Mouse (Mus musculus) CD4-positive, CD25-positive, alpha-beta regulatory T cell, adult 2 months (primary cell): ENCODE data around the gene Hsd3b4.
"Not testable (repeated sequence)": the region's sequence is repeated elsewhere in the genome, so short reads cannot be mapped to it uniquely, and the experiment has no call there.

ENCODE experiments used
- DNase-seq: peaks from one replicate; pipeline ENCODE4 v3.0.0-alpha.2; 2012; ENCODE audit warnings: low read depth, low spot score

The Hsd3b4 gene

DNA sequence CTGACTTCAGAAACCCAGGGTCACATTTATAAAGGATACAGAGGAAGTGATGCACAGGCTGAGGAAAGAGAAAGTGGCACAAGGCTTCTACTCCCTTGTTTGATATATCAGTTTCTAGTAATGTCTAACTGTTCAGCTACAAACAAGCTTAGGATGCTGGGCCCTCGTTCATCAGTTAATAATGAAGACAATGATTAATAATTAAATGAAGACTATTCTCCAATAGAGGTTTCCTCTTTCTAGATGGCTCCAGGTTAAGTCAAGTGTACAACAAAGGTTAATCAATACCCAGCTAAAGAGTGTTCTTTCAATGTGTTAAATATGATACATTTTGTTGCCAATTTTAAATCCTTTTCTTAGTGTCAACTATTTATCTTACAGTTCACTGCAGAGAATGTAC is at the start of gene Hsd3b4:
Gene Hsd3b4, minus strand, starts transcription at position 101 of the 400 bp plus-strand sequence.
- not testable (repeated sequence) for DNase-seq

DNA sequence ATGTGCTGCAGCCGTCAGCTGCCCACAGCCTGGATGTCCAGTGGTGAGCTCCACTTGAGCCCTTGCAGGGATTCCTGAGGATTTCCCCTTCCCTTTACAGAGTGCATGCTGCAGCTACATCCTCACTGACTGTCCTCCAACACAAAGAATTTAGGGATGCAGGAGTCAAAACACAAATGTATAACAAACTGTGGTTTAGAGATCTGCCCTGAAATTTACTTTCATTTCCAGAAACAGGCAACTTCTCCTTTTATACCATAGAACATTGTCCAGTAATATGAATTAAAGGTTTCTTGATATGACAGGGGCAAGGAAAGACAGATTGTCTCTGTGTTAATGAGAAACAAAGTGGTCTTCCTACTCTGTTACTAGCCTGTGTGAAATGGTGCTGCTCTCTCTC is 40.5 kb upstream of the Hsd3b4 start:
- DNase-seq: not testable (repeated sequence)

DNA sequence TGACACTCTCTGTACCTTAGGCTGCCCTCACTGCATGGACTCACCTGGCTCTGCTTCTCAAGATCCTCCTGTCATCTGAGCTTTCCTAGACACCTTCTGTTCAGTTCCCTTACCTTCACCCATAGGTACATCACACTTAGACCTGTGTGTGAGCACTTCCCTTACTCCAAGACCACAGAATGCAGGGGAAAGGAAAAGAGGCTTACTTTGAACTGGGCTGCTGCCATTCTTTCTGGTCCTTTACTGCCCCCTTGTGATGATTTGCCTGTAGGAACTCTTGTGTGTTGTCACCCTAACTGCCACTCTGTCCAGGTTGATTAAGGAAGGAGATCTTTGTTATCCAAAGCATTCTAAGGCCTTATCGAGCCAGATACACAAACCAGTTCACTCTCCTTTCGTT is 39.9 kb upstream of the Hsd3b4 start:
- DNase-seq: not testable (repeated sequence)

GRCm38 (mm10) chr3:98548495-98548894 is 38.2 kb upstream of the Hsd3b4 start:
- not testable (repeated sequence) for DNase-seq

DNA sequence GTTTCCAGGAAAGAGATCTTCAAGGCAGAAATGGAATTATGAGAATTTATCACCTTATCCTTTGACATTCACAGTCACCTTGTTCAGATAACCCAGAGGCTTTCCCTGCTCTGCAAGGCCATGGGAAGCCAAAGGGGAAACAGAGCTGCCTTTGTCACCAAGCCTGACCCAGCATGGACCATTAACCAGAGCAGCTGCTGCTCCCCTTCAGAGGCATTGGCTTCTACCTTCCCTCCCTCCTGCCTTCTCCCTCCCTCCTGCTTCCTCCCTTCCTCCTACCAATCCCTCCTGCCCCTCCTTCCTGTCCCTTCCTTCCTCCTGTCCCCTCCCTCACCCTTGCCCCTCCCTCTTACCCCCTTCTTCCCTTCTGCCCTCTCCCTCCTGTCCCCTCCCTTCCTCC is 37.3 kb upstream of the Hsd3b4 start:
- DNase-seq: not testable (repeated sequence)

GRCm38 (mm10) chr3:98524978-98525377 is 14.7 kb upstream of the Hsd3b4 start:
- DNase-seq: not testable (repeated sequence)

- DNase-seq: not testable (repeated sequence)
Observed at GRCm38 (mm10) chr3:98524552-98524951, 14.2 kb upstream of the Hsd3b4 start.

- not testable (repeated sequence) for DNase-seq
Observed at GRCm38 (mm10) chr3:98522779-98523178, 12.5 kb upstream of the Hsd3b4 start.

GRCm38 (mm10) chr3:98507229-98507628 is 3.1 kb downstream of the Hsd3b4 start:
- not testable (repeated sequence) for DNase-seq

GRCm38 (mm10) chr3:98497401-98497800 is 12.9 kb downstream of the Hsd3b4 start:
- not testable (repeated sequence) for DNase-seq

DNA sequence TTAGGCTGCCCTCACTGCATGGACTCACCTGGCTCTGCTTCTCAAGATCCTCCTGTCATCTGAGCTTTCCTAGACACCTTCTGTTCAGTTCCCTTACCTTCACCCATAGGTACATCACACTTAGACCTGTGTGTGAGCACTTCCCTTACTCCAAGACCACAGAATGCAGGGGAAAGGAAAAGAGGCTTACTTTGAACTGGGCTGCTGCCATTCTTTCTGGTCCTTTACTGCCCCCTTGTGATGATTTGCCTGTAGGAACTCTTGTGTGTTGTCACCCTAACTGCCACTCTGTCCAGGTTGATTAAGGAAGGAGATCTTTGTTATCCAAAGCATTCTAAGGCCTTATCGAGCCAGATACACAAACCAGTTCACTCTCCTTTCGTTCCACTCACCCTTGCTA is 13.6 kb downstream of the Hsd3b4 start:
- not testable (repeated sequence) for DNase-seq

GRCm38 (mm10) chr3:98495055-98495454 is 15.3 kb downstream of the Hsd3b4 start:
- DNase-seq: not testable (repeated sequence)

GRCm38 (mm10) chr3:98494184-98494583 is 16.1 kb downstream of the Hsd3b4 start:
- not testable (repeated sequence) for DNase-seq

GRCm38 (mm10) chr3:98471499-98471898 is 38.8 kb downstream of the Hsd3b4 start:
- not testable (repeated sequence) for DNase-seq

- DNase-seq: not testable (repeated sequence)
Observed at GRCm38 (mm10) chr3:98471057-98471456, 39.3 kb downstream of the Hsd3b4 start.

- DNase-seq: not testable (repeated sequence)
Observed at GRCm38 (mm10) chr3:98469323-98469722, 41.0 kb downstream of the Hsd3b4 start.

DNA sequence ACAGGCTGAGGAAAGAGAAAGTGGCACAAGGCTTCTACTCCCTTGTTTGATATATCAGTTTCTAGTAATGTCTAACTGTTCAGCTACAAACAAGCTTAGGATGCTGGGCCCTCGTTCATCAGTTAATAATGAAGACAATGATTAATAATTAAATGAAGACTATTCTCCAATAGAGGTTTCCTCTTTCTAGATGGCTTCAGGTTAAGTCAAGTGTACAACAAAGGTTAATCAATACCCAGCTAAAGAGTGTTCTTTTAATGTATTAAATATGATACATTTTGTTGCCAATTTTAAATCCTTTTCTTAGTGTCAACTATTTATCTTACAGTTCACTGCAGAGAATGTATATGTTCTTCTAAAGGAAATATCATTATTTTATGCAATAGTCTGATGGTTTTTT is 53.3 kb downstream of the Hsd3b4 start, which contains the start of gene Gm4450:
Gene Gm4450, minus strand, starts transcription at position 101 of the 400 bp plus-strand sequence.
- DNase-seq: not testable (repeated sequence)

DNA sequence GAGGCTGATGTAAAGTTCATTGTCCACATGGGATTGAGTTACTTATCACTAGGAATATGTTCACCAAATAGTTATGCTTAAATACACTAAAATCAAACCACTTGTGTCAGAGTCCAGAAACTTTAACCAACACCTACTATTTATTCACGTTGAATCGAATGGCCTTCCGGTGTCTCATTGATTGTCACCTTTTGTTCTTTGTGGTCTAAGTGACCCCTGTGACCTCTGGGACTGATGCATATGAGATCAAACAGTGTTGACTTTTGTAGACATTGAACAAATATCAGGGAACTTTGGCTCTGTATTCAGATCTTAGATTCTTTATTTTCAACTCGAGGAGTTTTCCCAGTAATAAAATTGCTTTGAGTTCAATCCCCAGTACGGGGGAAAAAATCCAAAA is 56.5 kb downstream of the Hsd3b4 start:
- DNase-seq: not testable (repeated sequence)
